Mouse (Mus musculus) c-Kit-positive CD71-positive TER-119-negative erythroid progenitor cells, embryonic 14.5 days (primary cell): ENCODE measurements around the gene D930007J09Rik.
A peak's percentile ranks its signal among the peaks of the same experiment; 100 is the strongest.

ENCODE experiments used
- DNase-seq: peaks from one replicate; pipeline ENCODE4 v3.0.0-alpha.2; 2013; ENCODE audit warnings: low read depth

Gene D930007J09Rik

DNA sequence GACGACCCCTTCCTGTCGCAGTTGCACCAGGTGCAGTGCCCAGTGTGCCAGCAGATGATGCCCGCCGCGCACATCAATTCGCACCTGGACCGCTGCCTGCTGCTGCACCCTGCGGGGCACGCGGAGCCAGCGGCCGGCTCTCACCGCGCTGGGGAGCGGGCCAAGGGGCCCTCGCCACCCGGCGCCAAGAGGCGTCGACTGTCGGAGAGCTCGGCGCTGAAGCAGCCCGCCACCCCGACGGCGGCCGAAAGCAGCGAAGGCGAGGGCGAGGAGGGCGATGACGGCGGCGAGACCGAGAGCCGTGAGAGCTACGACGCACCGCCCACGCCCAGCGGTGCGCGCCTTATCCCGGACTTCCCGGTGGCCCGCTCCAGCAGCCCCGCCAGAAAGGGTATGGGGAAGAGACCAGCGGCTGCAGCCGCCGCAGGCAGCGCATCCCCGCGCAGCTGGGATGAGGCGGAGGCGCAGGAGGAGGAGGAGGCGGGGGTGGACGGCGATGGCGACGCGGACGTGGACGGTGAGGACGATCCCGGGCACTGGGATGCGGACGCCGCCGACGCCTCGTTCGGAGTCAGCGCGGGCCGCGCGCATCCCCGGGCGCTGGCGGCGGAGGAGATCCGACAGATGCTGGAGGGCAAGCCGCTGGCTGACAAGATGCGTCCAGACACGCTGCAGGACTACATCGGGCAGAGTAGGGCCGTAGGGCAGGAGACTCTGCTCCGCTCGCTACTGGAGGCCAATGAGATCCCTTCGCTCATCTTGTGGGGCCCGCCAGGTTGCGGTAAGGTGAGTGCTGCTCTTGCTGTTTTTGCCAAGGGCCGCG lies at the start of gene D930007J09Rik:
Gene D930007J09Rik, minus strand, starts transcription at position 591 of the 823 bp plus-strand sequence.
- peak; percentile 28 for DNase-seq

DNA sequence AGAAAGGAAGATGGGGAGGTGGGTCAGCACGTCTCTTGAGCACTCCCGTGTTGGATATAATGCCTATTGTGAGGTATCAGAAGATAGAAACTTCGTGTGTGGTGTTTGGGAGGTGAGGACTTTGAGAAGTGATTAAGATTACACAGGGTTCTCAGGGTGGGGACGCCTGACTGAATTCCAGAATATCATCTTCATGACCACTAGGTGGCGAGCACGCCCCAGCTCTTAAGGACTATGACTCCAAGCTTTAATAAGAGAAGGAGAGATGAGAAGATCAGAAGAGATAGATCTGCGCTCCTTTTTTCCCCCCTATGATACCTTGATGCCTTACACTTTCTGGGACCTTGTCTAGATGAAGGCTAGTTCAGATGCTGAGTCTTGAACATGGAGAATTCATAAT lies 49.3 kb upstream of the D930007J09Rik start:
- peak; percentile 33 for DNase-seq

DNA sequence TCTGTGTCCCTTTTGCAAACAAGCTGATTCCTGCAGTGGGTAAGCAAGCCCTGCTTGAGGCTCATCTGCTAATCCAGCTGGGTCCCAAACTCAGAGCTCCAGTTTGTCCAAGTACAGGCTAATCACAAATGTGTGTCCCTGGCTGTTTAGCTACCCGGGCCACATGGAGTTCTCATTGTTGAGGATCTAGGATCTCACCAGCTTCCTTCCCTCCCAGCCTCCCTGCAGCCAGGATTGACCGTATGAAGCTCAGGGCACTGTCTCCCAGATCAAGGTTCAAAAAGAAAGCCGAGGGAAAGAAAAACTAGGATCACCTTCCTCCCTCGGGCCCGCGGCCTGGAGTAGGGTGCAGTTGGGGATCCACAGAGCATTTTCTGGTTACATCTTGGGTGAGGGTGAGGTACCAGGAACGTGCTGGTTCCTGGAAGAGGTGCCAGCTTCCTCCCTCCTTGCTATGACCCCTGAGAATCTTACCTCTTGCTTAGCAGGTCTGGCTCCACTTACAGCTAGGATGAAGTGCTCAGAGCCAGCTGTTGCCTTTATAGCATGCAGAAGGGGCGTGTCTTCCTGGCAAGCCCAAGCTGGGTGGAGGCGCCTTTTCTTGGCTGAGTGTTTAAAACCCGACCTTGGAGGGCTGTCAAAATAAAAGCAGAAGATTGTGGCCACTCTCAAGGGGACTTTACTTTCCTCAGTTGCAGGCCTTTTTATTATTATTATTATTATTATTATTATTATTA lies 48.2 kb upstream of the D930007J09Rik start, which contains the start of gene Serpinb1a:
Gene Serpinb1a, minus strand, starts transcription at position 518 of the 737 bp plus-strand sequence.
- no peak for DNase-seq

DNA sequence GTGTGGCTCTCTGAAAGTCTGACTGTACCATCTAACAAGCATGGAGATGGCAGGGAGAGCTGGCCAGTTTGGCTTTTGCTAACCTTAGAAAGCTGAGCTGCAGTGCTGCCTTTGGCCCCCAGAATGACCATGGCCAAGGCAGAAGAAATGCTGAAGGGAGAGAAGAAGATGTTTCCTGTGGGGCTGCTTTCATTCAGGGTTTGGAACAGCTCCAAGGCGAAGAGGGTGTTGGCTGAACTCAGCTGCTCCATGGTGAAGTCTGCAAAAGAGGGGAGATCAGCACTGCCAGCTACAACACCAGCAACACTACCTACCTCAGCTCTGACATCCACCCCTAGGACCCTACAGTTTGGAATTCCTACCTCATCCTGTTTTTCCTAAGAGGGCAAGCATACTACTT lies 47.5 kb upstream of the D930007J09Rik start:
- no peak for DNase-seq

DNA sequence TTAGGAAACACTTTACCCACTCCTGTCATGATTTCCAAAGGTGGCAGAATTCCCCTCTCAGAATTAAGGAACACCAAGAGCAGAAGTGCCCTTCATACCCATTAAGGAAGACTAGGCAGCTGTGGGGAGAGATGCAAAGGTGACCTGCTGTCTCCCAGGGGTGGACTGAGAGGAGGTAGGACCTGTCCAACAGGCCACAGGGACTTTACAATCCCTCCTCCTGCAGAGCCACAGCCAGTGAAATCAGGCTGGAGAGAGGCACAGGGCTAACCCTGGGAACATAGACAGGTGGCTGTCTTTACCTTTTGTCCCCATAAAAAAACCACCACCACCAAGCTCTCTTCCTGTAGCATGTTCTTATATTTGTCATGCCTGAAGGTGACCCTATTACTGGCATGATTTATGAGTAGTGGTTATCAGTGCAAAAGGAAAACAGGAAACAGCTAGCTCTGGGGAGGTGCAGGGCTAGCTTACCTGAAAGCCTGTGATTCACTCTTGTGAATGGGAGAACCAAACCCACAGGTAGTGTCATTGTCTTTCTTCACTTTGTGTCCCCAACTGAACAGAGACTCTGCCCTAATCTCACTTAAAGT lies 47.0 kb upstream of the D930007J09Rik start:
- DNase-seq = no peak

DNA sequence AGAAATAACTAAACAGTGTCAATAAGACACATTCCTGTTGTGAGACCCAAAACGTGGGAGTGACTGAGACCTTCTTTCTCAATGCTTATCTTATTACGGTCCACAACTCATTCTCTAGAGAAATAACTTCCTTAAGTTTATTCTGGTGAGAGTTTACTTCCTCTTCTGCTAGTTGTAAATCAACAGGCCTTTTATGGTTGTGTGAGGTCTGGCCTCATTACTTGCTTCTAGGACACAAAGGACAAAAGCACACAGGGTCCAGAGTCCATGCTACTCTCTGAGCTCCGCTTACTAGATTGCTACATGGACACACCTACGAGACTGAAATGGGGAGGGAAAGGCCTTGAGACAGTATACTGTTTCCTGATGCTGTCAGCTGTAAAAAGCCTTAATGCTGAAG lies 46.4 kb upstream of the D930007J09Rik start:
- no peak for DNase-seq

DNA sequence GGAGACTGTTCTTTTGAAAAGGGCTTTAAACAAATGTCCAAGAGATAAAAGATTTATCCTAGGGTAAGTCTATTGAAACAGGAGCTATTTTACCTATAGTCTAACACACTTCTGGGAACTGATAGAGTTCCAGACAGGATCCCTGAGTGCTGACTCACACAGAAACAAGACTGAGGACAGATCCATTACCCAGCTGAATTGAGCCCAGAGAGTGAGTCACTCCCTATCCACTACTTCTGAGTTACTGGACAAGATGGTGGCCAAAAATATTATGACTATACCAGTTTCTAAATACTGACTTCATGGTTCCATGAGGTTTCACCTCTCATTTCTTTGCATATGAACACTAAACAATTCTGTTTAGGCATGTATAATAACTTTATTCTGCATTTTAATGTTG lies 43.6 kb upstream of the D930007J09Rik start:
- DNase-seq = no peak

DNA sequence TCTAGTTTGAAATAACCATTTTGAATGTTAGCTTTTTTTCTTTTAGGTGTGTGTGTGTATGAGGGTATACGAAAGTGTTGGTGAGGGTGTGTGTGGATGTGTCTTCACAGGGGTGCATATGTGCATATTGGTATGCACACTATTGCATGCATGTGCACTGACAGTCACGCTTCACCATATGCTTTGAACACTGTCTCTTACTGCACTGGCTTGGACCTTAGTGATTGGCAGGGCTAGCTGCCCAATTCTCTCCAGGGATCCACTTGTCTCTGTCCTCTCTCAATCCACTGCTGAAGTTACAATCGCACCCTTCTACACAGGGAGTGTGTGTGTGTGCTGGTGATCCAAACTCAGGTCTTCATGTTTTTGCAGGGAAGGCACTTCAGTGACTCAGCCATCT lies 38.7 kb upstream of the D930007J09Rik start:
- no peak for DNase-seq

DNA sequence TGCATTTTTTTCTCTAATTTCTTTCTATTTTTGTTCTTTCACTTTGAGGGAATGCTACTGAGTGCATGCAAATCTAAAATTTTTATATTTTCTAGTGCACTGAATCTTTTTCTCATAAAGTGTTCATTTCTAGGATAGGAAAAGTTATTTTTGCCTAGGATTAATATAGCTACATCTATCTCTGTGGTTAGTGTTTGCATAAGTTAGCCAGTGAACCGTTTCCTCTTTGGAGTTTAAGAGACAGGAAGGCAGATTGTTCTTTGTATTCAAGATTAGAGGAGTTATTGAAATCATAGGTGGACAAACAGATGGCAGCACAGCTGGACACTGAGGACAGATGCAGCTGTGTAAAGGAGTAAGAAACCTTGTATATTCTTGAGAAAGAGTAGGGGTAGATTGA lies 36.7 kb upstream of the D930007J09Rik start:
- no peak for DNase-seq

DNA sequence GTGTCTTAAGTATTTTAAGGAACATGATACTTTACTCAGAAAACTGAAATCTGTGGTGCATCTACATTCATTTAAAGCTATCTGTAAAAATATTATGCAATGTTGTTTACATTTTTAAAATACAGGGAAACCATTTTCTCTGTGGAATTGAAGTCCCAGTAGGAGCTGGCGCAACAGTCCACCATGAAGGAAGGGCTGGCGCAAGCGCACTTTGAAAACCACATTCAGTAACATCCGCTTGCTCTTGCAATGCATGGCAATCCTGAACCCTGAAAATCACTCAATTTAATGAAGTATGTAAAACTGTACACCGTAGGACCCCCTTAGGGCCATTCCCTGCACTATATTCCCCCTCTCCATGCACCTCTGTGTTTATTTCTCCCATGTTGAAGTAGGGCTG lies 31.9 kb upstream of the D930007J09Rik start:
- no peak for DNase-seq

DNA sequence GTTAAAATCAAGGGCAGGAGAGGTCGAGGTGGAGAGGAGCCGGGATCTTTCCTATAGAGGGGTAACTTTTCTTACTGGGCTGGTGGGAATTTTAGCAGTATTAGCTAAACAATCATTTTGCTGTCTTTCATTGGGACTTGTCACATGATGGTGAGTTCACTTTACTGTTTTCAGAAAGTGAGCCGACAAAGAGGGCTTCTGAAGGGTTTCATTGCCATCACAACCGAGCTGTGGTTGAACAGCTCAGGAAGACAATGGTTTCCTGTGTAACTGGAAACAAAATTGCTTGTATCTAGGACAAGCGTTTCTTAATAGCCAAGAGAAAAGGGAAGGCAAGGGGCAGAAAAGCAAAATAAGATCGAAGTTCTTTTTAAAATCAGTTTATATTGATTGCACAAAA lies 30.6 kb upstream of the D930007J09Rik start:
- no peak for DNase-seq

DNA sequence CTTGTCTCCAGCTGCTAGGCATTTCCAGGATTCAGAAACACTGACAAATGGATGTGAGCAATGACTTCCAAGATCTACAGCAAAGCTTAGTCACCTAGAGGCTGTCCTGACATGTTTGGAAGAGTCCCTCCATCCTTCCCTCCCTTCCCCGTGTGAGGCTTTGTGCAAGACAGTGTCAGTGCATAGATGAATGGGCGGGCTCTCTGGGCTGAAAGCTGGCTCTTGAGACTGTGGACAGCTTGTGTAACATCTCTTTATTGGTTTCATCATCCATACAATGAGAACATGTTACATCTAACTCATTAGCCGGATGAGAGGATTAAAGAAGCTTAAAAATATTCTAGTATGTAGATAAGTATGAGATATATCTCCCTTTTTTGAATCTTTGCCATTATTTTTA lies 30.1 kb upstream of the D930007J09Rik start:
- no peak for DNase-seq

DNA sequence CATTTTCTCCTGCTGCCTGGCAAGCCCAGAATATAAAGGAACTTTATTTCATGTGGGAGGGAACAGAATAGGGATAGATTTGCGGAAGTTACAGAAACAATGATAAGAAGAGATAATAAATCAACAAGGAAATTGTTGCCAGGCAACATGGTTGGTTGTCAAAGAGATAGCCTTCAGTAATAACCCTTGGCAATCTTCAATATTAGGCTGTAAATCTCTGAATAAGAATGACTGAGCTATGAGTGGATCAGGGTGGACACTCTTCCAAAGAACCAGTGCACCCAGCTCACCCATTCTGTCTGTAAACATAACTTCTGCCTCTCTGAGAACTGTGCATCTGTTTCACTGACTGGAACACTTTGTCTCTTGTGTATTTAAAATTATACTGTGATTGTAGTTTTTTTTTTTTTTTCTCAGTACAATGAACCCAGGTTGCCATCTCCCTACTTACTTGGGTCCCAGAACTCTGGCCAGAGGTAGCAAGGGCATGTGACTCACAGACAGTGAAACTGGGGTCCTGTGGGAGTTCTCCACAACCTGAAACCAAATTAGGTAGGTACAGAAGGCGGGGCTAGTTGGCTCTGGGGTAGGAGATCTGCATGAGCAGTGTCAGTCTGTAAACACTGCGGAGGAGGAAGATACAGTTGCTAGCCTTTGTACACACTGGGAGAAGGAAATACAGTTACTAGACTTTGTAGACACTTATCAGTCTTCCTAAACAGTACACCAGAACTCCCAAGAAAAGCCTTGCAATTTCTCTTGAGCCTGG lies 29.0 kb upstream of the D930007J09Rik start:
- no peak for DNase-seq

DNA sequence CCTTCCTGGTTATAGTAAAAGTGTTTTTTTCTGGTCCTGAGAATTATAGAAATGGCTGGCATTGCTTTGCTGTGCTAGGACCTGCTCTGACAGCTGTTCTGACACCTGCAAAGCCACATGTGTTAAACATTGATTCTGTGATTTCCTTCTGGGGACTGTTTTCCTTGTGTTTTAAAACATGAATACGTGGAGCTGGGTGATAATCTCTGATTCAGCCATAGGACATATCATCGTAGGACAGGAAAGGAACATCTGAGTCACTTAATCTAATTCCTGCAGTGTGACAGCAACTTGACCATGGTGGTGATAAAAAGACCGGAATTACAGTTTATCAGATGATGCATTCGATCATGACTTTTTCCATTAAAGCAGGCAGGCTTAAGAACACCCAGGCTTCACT lies 26.2 kb upstream of the D930007J09Rik start:
- DNase-seq = peak; percentile 11

DNA sequence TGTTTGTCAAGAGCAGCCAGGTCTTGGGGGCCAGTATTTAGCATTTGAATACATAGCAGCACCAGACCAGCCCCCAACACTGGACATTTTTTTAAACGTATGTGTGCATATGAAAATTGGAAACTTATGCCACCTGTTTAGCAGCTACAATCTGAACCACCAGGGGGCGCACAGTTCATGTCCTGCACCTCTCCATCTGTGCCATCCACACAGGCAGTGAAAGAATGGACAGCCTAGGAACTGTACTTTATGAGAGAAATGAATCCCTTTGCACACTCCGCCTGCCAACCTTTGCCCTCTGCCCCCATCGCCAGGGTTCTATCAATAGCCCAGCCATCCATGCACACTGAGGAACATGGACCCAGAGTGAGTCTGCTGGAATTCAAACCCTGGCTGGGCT lies 25.3 kb upstream of the D930007J09Rik start:
- DNase-seq = peak; percentile 54

DNA sequence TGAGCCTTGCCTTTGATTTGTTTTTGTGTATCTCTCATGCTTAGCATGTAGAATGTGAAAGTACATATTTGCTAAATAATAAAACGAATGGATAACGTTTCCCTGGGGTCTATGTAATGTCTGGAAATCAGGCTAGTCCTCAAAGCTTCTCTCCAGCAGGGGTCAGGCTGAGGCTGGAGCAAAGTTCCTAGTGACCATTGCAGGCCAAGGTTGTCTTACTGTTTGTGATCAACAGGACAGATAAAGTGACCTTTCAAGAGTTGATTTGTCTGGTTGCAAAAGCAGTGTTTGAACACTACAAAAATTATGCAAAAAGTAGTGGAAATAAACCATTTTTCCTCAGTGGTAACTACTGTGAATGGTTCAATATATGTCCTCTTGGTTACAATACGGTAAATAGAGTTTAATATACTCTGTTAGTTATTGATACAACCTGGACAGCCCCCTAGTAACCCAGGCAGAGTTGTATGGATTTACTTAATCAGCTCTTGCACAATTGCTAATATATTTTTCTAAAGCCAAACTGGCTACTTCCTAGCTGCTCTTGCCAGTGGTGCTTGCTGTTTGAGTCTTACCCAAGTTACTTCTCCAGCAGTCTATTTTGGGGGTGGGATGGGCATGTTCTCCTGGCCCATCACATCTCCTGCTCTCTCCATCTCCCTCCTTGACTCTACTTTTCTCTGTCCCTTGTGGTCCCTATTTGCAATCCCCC lies 24.6 kb upstream of the D930007J09Rik start:
- no peak for DNase-seq

DNA sequence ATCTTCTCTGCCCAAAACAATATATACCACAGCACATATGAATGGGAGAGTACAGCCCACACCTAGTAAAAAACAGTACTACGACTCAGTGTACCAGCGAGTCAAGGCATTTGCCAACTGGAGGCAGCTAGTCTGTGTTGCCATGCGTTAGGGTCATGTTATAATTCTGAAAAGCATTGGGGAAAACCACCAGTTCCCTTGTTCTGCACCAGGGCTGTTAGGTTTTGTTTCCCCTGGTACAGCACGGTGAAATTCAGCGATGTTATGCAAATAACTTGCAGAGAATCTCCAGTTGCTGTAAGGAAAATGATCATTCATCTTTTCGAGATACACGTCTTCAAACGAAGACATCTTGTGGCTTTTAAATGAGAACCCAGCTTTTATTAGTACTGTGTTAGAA lies 22.9 kb upstream of the D930007J09Rik start:
- DNase-seq = no peak

DNA sequence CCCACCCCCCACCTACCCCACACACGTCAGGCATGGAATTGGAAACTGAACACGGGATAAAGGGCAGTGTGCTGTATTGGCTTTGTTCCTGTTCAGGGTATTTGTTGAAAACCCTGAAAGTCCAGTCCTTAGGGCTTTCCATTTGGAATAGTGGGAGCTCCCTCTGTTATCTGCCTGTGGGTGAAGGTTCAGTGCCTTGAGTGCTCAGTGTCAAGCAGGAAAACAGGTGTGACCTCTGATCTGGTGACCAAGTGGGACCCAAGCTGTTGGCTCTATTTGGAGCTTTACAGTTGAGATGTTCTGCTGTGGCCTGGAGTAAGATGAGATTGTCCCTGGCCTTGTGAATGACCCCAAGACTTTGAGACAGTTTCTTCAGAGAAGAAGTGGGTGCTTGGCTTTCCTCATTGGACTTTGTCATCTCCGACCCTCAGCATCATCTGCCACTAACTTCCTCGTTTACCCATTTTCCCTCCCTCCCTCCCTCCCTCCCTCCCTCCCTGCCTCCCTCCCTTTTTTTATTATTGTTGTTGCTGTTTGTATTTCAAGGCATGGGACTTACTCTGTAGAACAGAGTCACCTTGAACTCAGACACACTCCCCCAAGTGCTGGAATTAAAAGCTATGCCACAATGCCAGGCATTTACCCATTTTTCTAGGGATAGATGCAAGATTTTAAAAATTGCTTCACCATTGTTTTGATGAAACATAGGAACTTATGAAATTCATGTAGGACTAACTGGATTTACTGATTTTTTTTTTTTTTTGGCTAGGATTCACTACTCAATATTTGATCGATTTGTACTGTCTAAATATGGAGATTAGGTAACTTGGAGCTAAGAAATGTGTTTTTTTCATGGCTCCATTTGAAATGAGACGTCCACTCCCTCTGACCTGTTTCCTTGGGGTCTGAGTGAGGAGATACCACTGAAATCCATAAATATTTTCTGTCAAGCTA lies 22.0 kb upstream of the D930007J09Rik start:
- DNase-seq = no peak

DNA sequence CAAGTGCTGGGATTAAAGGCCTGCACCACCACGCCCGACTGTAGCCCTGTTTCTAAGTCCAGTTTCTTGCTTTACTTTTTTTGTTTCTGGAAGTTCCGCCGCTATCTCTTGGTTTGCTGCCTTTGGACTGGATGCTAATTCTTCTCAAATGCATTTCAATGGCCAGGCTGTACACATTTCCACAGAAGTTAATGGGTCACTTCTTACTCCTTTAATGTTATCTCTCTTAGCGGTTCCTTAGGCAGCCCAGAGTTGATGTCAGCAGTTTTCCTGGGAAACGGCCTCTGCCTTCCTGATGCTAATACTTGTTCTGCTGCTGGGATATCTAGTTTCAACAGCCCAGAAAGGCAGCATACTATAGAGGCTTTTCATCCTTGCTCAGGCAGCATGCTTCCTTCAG lies 20.5 kb upstream of the D930007J09Rik start:
- DNase-seq = no peak

DNA sequence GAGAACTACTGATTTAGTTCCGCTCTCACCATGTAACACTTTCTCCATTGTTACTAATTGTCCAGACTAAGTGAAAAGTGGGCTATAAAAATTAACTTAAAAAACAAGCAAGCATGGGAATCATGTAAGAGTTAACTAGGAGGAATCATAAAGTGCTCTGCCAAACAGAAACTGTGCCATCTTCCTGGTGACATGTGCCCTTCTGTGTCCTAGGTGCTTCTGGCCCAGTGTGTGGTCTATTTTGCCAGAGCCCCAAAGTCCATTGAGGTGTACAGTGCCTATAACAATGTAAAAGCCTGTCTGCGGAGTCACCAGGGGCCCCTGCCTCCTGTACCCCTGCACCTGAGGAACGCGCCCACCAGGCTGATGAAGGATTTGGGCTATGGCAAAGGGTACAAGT lies 19.0 kb upstream of the D930007J09Rik start:
- DNase-seq = no peak
